Mouse (Mus musculus): ENCODE data around the gene Itsn1.

DNA sequence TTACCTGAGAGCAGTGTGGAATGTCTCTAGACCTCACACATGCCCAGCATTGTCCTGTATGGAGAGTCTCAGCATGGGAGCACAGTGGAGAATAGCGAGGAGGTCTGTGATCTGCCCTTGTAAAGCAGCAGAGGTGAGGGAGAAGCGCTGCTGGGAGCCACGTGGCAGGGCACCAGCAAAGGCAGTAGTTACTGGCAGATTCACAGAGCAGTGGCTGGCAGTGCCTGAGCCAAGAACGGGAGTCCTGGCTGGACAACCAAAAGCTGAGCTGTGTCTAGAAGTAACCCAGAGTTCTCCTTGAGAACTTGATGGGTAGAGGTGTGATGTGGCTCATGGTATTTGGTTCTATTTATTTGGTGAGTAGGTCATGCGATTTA, 137.2 kb downstream of the Itsn1 start:
- TF ChIP-seq CTCF (IDR thresholded peaks at IDR 0.05; ENCODE audit: insufficient read depth, low read length) (no peak), POLR2A (IDR thresholded peaks at IDR 0.05; ENCODE audit: borderline replicate concordance, extremely low read depth, low read depth, low read length) (no peak)
